Mouse (Mus musculus): ENCODE measurements around the gene Gli3.

GRCm38 (mm10) chr13:15472712-15473111 is 9.7 kb downstream of the Gli3 start:
- TF ChIP-seq GATA1 (IDR thresholded peaks at IDR 0.05; ENCODE audit: low read length): no peak
- TF ChIP-seq TAL1 (IDR thresholded peaks at IDR 0.05; ENCODE audit: low read length): no peak
